Mouse (Mus musculus) liver, adult 2 months (tissue): ENCODE measurements at regions not wholly inside any gene's neighbourhood (a gene's known extent, or its start where the extent isn't known, plus 50 kb on each side); places are given as distances from the start of the nearest gene placed in this dataset.

Source experiments
- CTCF ChIP-seq: fragments of 200-500 bp; IDR thresholded peaks from 2 replicates; pipeline ENCODE4 v1.5.1; 2011; ENCODE audit warnings: low read depth, low read length, control low read depth
- POLR2A ChIP-seq: fragments of 200-500 bp; IDR thresholded peaks from 2 replicates; pipeline ENCODE4 v1.6.1; 2011; ENCODE audit warnings: low read length, control low read depth; ENCODE audit not compliant: insufficient read depth; ENCODE audit errors: extremely low read depth

DNA sequence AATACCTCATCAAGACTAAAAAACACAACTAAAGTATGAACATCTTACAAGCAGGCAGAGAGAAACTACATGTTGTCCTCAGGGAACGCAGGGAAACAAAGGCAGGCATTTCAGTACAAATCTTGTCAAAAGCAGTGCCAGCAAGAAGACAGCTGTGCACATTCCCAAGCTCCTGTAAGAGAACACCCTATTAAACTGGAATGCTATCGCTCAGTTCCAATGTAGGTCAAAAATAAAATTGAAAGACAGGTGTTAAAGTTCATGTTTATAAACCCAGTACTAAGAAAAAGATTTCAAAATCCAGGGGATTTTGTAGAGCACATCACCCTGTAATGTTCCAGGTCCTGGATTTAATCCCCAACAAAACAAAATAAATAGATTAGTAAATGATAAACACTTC lies 75.7 kb downstream of the Tktl2 start:
- TF ChIP-seq CTCF (no peak), POLR2A (no peak)
